8 mouse cellular contexts compared by ENCODE assay signal in genomic region chr19:44283157-44284024, GRCm38 (mm10). TPM values are rescaled to one million over a fixed set of nuclear protein-coding genes. Genes with fewer than 3 reads are reported as not detected.
DNase-seq lines count a peak whose midpoint lies in the region; ATAC-seq and TF ChIP-seq lines count a peak whose summit lies in the region.

No protein-coding gene starts in this region.

- H3K27ac ChIP-seq in lung, embryonic 16.5 days (ENCODE audit: low read length) = peak overlapping the region; percentile 99
- peak overlapping the region; percentile 79 for H3K27ac ChIP-seq in cortical plate, adult 2 months (ENCODE audit: insufficient read depth, low read length)
- peak overlapping the region; percentile 89 for H3K27ac ChIP-seq in neural tube, embryonic 12.5 days

- no peaks in the 10 kb centered on the region for H3K9me3 ChIP-seq in lung, embryonic 16.5 days (ENCODE audit: control insufficient read depth, low read length)
- H3K9me3 ChIP-seq in neural tube, embryonic 12.5 days = no peaks in the 10 kb centered on the region

- peak overlapping the region; percentile 51 for H3K4me3 ChIP-seq in lung, embryonic 16.5 days (ENCODE audit: low read length)
- peak overlapping the region; percentile 54; the same call in 1 of the 2 replicates for H3K4me3 ChIP-seq in cortical plate, adult 2 months (ENCODE audit: insufficient read depth, low read length)
- peak overlapping the region; percentile 40 for H3K4me3 ChIP-seq in neural tube, embryonic 12.5 days

- 21% methylated on average over 15 of the region's 15 CpGs for WGBS in lung, embryonic 16.5 days
- WGBS in neural tube, embryonic 12.5 days = 24% methylated on average over 15 of the region's 15 CpGs

- ATAC-seq in lung, embryonic 16.5 days (ENCODE audit: low read depth) = no peak
- peak; percentile 38 for ATAC-seq in inflammation-experienced regulatory T-cells, adult 6 months
- ATAC-seq in neural tube, embryonic 12.5 days (ENCODE audit: low FRiP score, low read depth) = peak; percentile 15
- no peak for ATAC-seq in megakaryocyte-erythroid progenitor cell, adult 5-6 weeks (replicated peaks; ENCODE audit: low FRiP score, low TSS enrichment, poor library complexity, severe bottlenecking)

- TF ChIP-seq POLR2A in cortical plate, adult 2 months (IDR thresholded peaks at IDR 0.05; ENCODE audit: extremely low read depth, insufficient read depth, low read length) = no peak

- no peaks in the 10 kb centered on the region for H3K36me3 ChIP-seq in lung, embryonic 16.5 days (ENCODE audit: control insufficient read depth, insufficient read depth, low read length)
- H3K36me3 ChIP-seq in neural tube, embryonic 12.5 days = no peaks in the 10 kb centered on the region

- no peak for DNase-seq in lung, postnatal 25 days (ENCODE audit: low spot score)
- no peak for DNase-seq in gastrocnemius, adult 8-10 months (ENCODE audit: low spot score in 2 of 2)
- no peak for DNase-seq in lung, postnatal 14 days

- H3K27me3 ChIP-seq in lung, embryonic 16.5 days (ENCODE audit: control insufficient read depth, insufficient read depth, low read depth, low read length) = no peaks in the 10 kb centered on the region
- no peaks in the 10 kb centered on the region for H3K27me3 ChIP-seq in neural tube, embryonic 12.5 days (replicated peaks)

- peak overlapping the region; percentile 59 for H3K9ac ChIP-seq in lung, embryonic 16.5 days (ENCODE audit: low read length)
- no peak overlapping the region for H3K9ac ChIP-seq in neural tube, embryonic 12.5 days

- peaks cover 61% of the 10 kb centered on the region for H3K4me1 ChIP-seq in lung, embryonic 16.5 days (replicated peaks; ENCODE audit: control insufficient read depth, insufficient read depth, low read length)
- H3K4me1 ChIP-seq in cortical plate, adult 2 months (ENCODE audit: control insufficient read depth, insufficient read depth, low read length) = peaks cover 8% of the 10 kb centered on the region
- H3K4me1 ChIP-seq in neural tube, embryonic 12.5 days = peaks cover 42% of the 10 kb centered on the region

- peak overlapping the region; percentile 80 for H3K4me2 ChIP-seq in lung, embryonic 16.5 days (ENCODE audit: low read depth, low read length)
- H3K4me2 ChIP-seq in neural tube, embryonic 12.5 days (replicated peaks) = peak overlapping the region; percentile 84

- TF ChIP-seq CTCF in cortical plate, adult 2 months (IDR thresholded peaks at IDR 0.05; ENCODE audit: extremely low read depth, insufficient read depth, low read length) = no peak

RNA-seq across cellular contexts. Expression of gene Scd2, which starts 10.1 kb away (rescaled TPM):
- 225 and 232 TPM in 2 replicates for polyA plus RNA-seq in lung, embryonic 16.5 days (2015; fragmentation: Nextera tagmentation; extraction: Ambion mirVana)
- polyA plus RNA-seq in cortical plate, adult 2 months (2012; rRNA removed) = 600 and 717 TPM in 2 replicates
- 10 to 100 TPM; 24.8 to 27.3 (median 25.3) TPM for polyA plus RNA-seq in inflammation-experienced regulatory T-cells, adult 6 months (2017; shearing (Covaris generic))
- 353 and 371 TPM in 2 replicates for polyA plus RNA-seq in neural tube, embryonic 12.5 days (2016; fragmentation: Nextera tagmentation; extraction: Ambion mirVana)
- total RNA-seq in gastrocnemius, adult 8-10 months (2022) = 1 to 10 TPM; 3.7 to 7.8 (median 7.1) TPM
- 56.2 and 62.2 TPM in 2 replicates for total RNA-seq in megakaryocyte-erythroid progenitor cell, adult 5-6 weeks (2014; fragmentation: Nextera tagmentation)
- 71.9 and 90.7 TPM in 2 replicates for total RNA-seq in megakaryocyte-erythroid progenitor cell, adult 5-6 weeks (2017)

RNA-seq across cellular contexts. Expression of gene Scd4, which starts 49.5 kb away (rescaled TPM):
- polyA plus RNA-seq in lung, embryonic 16.5 days (2015; fragmentation: Nextera tagmentation; extraction: Ambion mirVana) = 0.40 and 0.49 TPM in 2 replicates
- 0.25 and 0.33 TPM in 2 replicates for polyA plus RNA-seq in cortical plate, adult 2 months (2012; rRNA removed)
- under 1 TPM; 0.29 to 0.81 (median 0.55) TPM for polyA plus RNA-seq in inflammation-experienced regulatory T-cells, adult 6 months (2017; shearing (Covaris generic))
- 0.05 and 0.08 TPM in 2 replicates for polyA plus RNA-seq in neural tube, embryonic 12.5 days (2016; fragmentation: Nextera tagmentation; extraction: Ambion mirVana)
- under 1 TPM in 1 of 4 experiments, not detected in 3; 0.13 TPM for total RNA-seq in gastrocnemius, adult 8-10 months (2022)
- total RNA-seq in megakaryocyte-erythroid progenitor cell, adult 5-6 weeks (2014; fragmentation: Nextera tagmentation) = 0.69 and 2.1 TPM in 2 replicates
- total RNA-seq in megakaryocyte-erythroid progenitor cell, adult 5-6 weeks (2017) = 0.38 TPM in 1 of 2 replicates, not detected in the other

Comparison
In these comparisons a context has a peak if more than half of its experiments do, and no peak if none do; other contexts are left out.
1. ATAC-seq: peak in inflammation-experienced regulatory T-cells, adult 6 months (single experiment) and neural tube, embryonic 12.5 days (single experiment); none in lung, embryonic 16.5 days (single experiment) and megakaryocyte-erythroid progenitor cell, adult 5-6 weeks (single experiment).
2. Peak in every context shown above with its lines, with median percentiles within 50 percentile points of each other: H3K27ac ChIP-seq and H3K4me3 ChIP-seq.